Mouse (Mus musculus): ENCODE measurements around the gene Hoxa5. TPM values are rescaled to one million over a fixed set of nuclear protein-coding genes. Genes with fewer than 3 reads are reported as not detected.

The Hoxa5 gene
- polyA plus RNA-seq, 1 experiment from 2014 or later: 150 TPM

GRCm38 (mm10) chr6:52191860-52192550 is 12.4 kb downstream of the Hoxa5 start:
- Histone ChIP-seq H3K4me3 (peak overlapping the region; percentile 60), H3K9ac (peak overlapping the region; percentile 74), H3K4me1 (replicated peaks) (peaks cover 47% of the 10 kb centered on the region), H3K4me2 (peak overlapping the region; percentile 64), H3K27me3 (peaks cover 94% of the 10 kb centered on the region), H3K36me3 (no peaks in the 10 kb centered on the region), H3K27ac (peak overlapping the region; percentile 96), H3K9me3 (no peaks in the 10 kb centered on the region)
- ATAC-seq (ENCODE audit: low FRiP score): peak; percentile 74
- under 1% methylated on average over 35 of the region's 55 CpGs for WGBS

DNA sequence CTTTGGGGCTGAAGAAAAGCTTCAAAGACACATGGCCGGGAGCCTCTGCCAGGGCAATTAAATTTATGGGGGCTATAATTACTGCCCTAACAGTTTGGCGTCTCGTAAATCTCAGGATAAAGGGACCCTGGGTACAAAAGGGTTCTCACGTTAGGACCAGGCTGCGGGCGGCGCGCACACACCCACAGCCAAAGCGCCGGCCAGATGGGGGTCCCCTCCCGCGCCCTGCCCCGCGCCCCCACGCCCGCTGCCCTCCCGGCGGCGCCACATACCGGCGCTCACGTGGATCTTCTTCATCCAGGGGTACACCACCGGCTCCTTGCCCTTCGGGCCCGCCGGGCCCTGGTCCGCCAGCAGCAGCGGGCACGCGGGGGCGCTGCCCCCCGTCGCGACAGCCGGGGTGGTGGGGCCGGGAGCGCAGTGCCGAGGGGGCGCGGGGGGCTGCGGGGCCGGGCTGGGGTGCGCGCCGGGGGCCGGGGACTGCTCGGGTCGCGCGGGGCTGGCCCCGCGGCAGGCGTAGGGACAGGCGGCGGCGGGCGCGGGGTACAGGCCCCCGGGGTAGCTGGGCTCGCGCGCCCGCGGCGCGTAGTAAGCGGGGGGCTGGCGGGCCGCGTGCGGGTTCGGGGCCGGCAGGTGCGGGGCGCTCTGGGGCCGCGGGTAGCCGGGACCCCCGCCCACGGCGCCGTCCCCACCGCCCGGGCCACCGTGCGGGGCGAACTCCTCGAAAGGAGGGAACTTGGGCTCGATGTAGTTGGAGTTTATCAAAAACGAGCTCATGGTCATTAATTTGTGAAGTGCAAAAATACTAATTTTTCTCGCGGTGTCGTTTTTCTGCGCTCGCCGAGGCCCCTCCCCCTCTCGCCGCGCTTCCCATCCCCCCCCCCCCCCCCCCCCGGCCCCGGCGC is 13.2 kb downstream of the Hoxa5 start, which contains the start of gene Hoxa4:
Gene Hoxa4 (minus strand): TSS at position 848 of the 905 bp plus-strand sequence.
- peak; percentile 33; the same call in 1 of the 2 replicates for ATAC-seq (ENCODE audit: low FRiP score)
- H3K27me3 ChIP-seq: peaks cover 94% of the 10 kb centered on the region
- H3K27ac ChIP-seq: peak within 1 kb of the TSS; percentile 99
- peak within 1 kb of the TSS; percentile 95 for H3K9ac ChIP-seq
- H3K4me3 ChIP-seq: peak within 1 kb of the TSS; percentile 60
- H3K9me3 ChIP-seq: no peaks in the 10 kb centered on the region
- H3K4me1 ChIP-seq (replicated peaks): peaks cover 49% of the 10 kb centered on the region
- H3K36me3 ChIP-seq: no peaks in the 10 kb centered on the region
- WGBS: under 1% methylated on average over 55 of the region's 102 CpGs
- H3K4me2 ChIP-seq: peak within 1 kb of the TSS; percentile 64

- Histone ChIP-seq H3K4me3 (peak overlapping the region; percentile 60), H3K9me3 (no peaks in the 10 kb centered on the region), H3K4me2 (peak overlapping the region; percentile 64), H3K4me1 (replicated peaks) (peaks cover 49% of the 10 kb centered on the region), H3K27ac (peak overlapping the region; percentile 99), H3K9ac (peak overlapping the region; percentile 95), H3K36me3 (no peaks in the 10 kb centered on the region), H3K27me3 (peaks cover 95% of the 10 kb centered on the region)
- ATAC-seq (ENCODE audit: low FRiP score): no peak
- WGBS: 3% methylated on average over 23 of the region's 23 CpGs
Observed at GRCm38 (mm10) chr6:52190410-52190809, 14.0 kb downstream of the Hoxa5 start.

GRCm38 (mm10) chr6:52189909-52190308 is 14.5 kb downstream of the Hoxa5 start:
- Histone ChIP-seq H3K4me2 (peak overlapping the region; percentile 64), H3K9ac (peak overlapping the region; percentile 95)
- ATAC-seq (ENCODE audit: low FRiP score): no peak

GRCm38 (mm10) chr6:52189172-52189591 is 15.2 kb downstream of the Hoxa5 start:
- H3K4me2 ChIP-seq: peak overlapping the region; percentile 64
- peaks cover 54% of the 10 kb centered on the region for H3K4me1 ChIP-seq (replicated peaks)
- no peaks in the 10 kb centered on the region for H3K36me3 ChIP-seq
- peak overlapping the region; percentile 95 for H3K9ac ChIP-seq
- no peaks in the 10 kb centered on the region for H3K9me3 ChIP-seq
- 9% methylated on average over 5 of the region's 5 CpGs for WGBS
- peak overlapping the region; percentile 99 for H3K27ac ChIP-seq
- peaks cover 95% of the 10 kb centered on the region for H3K27me3 ChIP-seq
- peak overlapping the region; percentile 60 for H3K4me3 ChIP-seq
- no peak for ATAC-seq (ENCODE audit: low FRiP score)

More at GRCm38 (mm10) chr6:52189909-52190308, 14.5 kb downstream of the Hoxa5 start:
- Histone ChIP-seq H3K4me3 (peak overlapping the region; percentile 60), H3K27me3 (peaks cover 95% of the 10 kb centered on the region), H3K4me1 (replicated peaks) (peaks cover 51% of the 10 kb centered on the region), H3K36me3 (no peaks in the 10 kb centered on the region), H3K9me3 (no peaks in the 10 kb centered on the region), H3K27ac (peak overlapping the region; percentile 99)
- WGBS: 7% methylated on average over 8 of the region's 8 CpGs

DNA sequence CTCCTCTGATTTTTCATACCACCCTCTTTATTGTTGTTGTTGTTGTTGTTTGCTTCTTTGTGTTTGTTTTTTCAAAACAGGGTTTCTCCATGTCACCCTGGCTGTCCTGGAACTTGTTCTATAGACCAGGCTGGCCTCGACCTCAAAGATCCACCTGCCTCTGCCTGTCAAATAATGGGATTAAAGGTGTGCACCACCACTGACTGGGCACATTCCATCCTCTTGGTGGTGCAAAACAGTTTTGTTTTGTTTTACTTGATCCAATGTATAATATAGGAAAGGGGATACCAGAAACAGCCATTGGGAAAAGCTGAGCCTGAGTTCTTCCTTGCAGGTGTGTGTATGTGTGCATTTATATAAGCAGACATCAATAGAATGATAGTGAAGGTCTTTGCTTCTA is 17.9 kb downstream of the Hoxa5 start:
- peaks cover 69% of the 10 kb centered on the region for H3K4me1 ChIP-seq (replicated peaks)
- H3K4me2 ChIP-seq: peak overlapping the region; percentile 64
- H3K9ac ChIP-seq: peak overlapping the region; percentile 95
- H3K36me3 ChIP-seq: no peaks in the 10 kb centered on the region
- H3K4me3 ChIP-seq: 0 out of 2 replicates have a peak overlapping the region, but pooled peaks have one; percentile 60
- peaks cover 97% of the 10 kb centered on the region for H3K27me3 ChIP-seq
- no peaks in the 10 kb centered on the region for H3K9me3 ChIP-seq
- 29% methylated on average over 1 of the region's 1 CpGs for WGBS
- peak overlapping the region; percentile 99 for H3K27ac ChIP-seq
- ATAC-seq (ENCODE audit: low FRiP score): no peak

GRCm38 (mm10) chr6:52185834-52186233 is 18.6 kb downstream of the Hoxa5 start:
- H3K4me1 ChIP-seq (replicated peaks): peaks cover 71% of the 10 kb centered on the region
- peak overlapping the region; percentile 70 for H3K4me3 ChIP-seq
- peak overlapping the region; percentile 71 for H3K9ac ChIP-seq
- peak overlapping the region; percentile 99 for H3K27ac ChIP-seq
- no peaks in the 10 kb centered on the region for H3K36me3 ChIP-seq
- peaks cover 97% of the 10 kb centered on the region for H3K27me3 ChIP-seq
- peak overlapping the region; percentile 88 for H3K4me2 ChIP-seq
- 15% methylated on average over 3 of the region's 3 CpGs for WGBS
- no peak for ATAC-seq (ENCODE audit: low FRiP score)
- H3K9me3 ChIP-seq: no peaks in the 10 kb centered on the region

GRCm38 (mm10) chr6:52185222-52185621 is 19.2 kb downstream of the Hoxa5 start:
- peak overlapping the region; percentile 99 for H3K27ac ChIP-seq
- no peak for ATAC-seq (ENCODE audit: low FRiP score)

DNA sequence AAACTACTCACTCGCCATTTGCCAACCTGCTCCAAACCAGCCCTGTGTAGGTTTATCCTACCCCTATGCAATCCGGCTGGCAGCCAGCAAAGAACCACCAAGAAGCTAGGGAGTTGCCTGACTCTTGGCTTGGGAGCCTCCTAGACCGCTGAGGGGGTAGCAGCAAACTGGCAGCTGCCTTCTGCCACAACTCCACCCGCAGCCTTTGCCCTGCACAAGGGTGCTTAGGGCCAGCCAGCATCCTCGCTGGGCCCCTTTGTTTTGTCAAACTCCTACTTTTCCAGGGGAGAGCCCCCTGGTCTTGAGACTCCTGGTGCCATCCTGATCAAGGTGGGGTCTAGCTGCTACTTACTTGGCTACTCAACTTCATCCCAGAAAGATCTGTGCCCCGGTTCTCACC is 19.7 kb downstream of the Hoxa5 start:
- Histone ChIP-seq H3K4me1 (replicated peaks) (peaks cover 78% of the 10 kb centered on the region), H3K4me3 (peak overlapping the region; percentile 70), H3K4me2 (peak overlapping the region; percentile 88), H3K9me3 (no peaks in the 10 kb centered on the region), H3K27ac (peak overlapping the region; percentile 99), H3K27me3 (peaks cover 97% of the 10 kb centered on the region), H3K9ac (peak overlapping the region; percentile 71), H3K36me3 (no peaks in the 10 kb centered on the region)
- 5% methylated on average over 6 of the region's 6 CpGs for WGBS
- no peak for ATAC-seq (ENCODE audit: low FRiP score)

More at GRCm38 (mm10) chr6:52185222-52185621, 19.2 kb downstream of the Hoxa5 start:
- Histone ChIP-seq H3K9ac (peak overlapping the region; percentile 71), H3K4me1 (replicated peaks) (peaks cover 77% of the 10 kb centered on the region), H3K36me3 (no peaks in the 10 kb centered on the region), H3K4me2 (peak overlapping the region; percentile 88), H3K9me3 (no peaks in the 10 kb centered on the region), H3K27me3 (peaks cover 97% of the 10 kb centered on the region), H3K4me3 (peak overlapping the region; percentile 70)
- 1% methylated on average over 19 of the region's 19 CpGs for WGBS

GRCm38 (mm10) chr6:52183311-52184080 is 20.9 kb downstream of the Hoxa5 start:
- H3K27ac ChIP-seq: peak overlapping the region; percentile 99
- H3K9ac ChIP-seq: peak overlapping the region; percentile 71
- peaks cover 97% of the 10 kb centered on the region for H3K27me3 ChIP-seq
- no peaks in the 10 kb centered on the region for H3K9me3 ChIP-seq
- H3K4me1 ChIP-seq (replicated peaks): peaks cover 70% of the 10 kb centered on the region
- ATAC-seq (ENCODE audit: low FRiP score): no peak
- H3K4me3 ChIP-seq: peak overlapping the region; percentile 70
- WGBS: 11% methylated on average over 10 of the region's 10 CpGs
- no peaks in the 10 kb centered on the region for H3K36me3 ChIP-seq
- peak overlapping the region; percentile 88 for H3K4me2 ChIP-seq

- no peaks in the 10 kb centered on the region for H3K9me3 ChIP-seq
- H3K27ac ChIP-seq: peak overlapping the region; percentile 99
- H3K36me3 ChIP-seq: no peaks in the 10 kb centered on the region
- peak overlapping the region; percentile 88 for H3K4me2 ChIP-seq
- peak overlapping the region; percentile 70 for H3K4me3 ChIP-seq
- no peak for ATAC-seq (ENCODE audit: low FRiP score)
- 18% methylated on average over 1 of the region's 1 CpGs for WGBS
- H3K4me1 ChIP-seq (replicated peaks): peaks cover 64% of the 10 kb centered on the region
- peak overlapping the region; percentile 97 for H3K9ac ChIP-seq
- peaks cover 91% of the 10 kb centered on the region for H3K27me3 ChIP-seq
Observed at GRCm38 (mm10) chr6:52182793-52183192, 21.6 kb downstream of the Hoxa5 start.
